Mouse (Mus musculus): Measurements from ENCODE around the gene Zwilch.

GRCm38 (mm10) chr9:64221480-64221879 lies 48.6 kb upstream of the Zwilch start:
- no peak for TF ChIP-seq CTCF (conservative IDR thresholded peaks at IDR 0.05 in 1 of 2, IDR thresholded peaks at IDR 0.05 in 1 of 2; ENCODE audit: low read depth in 2 of 2, low read length in 2 of 2)
- no peak for TF ChIP-seq EP300 (IDR thresholded peaks at IDR 0.05; ENCODE audit: low read length)
- no peak for TF ChIP-seq RCOR1 (conservative IDR thresholded peaks at IDR 0.05; ENCODE audit: low read depth, low read length)
- TF ChIP-seq ELF1 (IDR thresholded peaks at IDR 0.05; ENCODE audit: low read depth, low read length) = no peak
- TF ChIP-seq SMC3 (IDR thresholded peaks at IDR 0.05; ENCODE audit: low read depth, low read length) = no peak
- TF ChIP-seq E2F4 (IDR thresholded peaks at IDR 0.05; ENCODE audit: insufficient replicate concordance, low read depth, low read length) = no peak
- no peak for TF ChIP-seq ZNF384 (IDR thresholded peaks at IDR 0.05; ENCODE audit: low read depth, low read length)
- no peak for TF ChIP-seq POLR2AphosphoS2 (IDR thresholded peaks at IDR 0.05; ENCODE audit: low read depth, low read length)
- TF ChIP-seq MXI1 (IDR thresholded peaks at IDR 0.05; ENCODE audit: low read depth, low read length) = no peak
